ENCODE assay signal across 9 mouse cellular contexts in genomic region chr16:76453457-76454200, GRCm38 (mm10).
DNase-seq lines count a peak whose midpoint lies in the region; ATAC-seq lines count a peak whose summit lies in the region.
"Had no signal": no experiment of that assay in that cellular context is flagged by ENCODE, and none has a peak within 500 bp of the region (broad histone marks: within the 10 kb centered on the region; RNA-seq: fewer than 3 reads in every experiment).

No protein-coding gene starts in this region.

- H3K9ac ChIP-seq in kidney, embryonic 15.5 days = no peak overlapping the region
- H3K9ac ChIP-seq: liver, embryonic 15.5 days had no signal

- H3K27ac ChIP-seq in kidney, embryonic 15.5 days = peak overlapping the region; percentile 80
- H3K27ac ChIP-seq: liver, embryonic 15.5 days had no signal

- no peaks in the 10 kb centered on the region for H3K9me3 ChIP-seq in kidney, embryonic 15.5 days (replicated peaks)
- H3K9me3 ChIP-seq: liver, embryonic 15.5 days had no signal

- no peaks in the 10 kb centered on the region for H3K27me3 ChIP-seq in kidney, embryonic 15.5 days
- H3K27me3 ChIP-seq: liver, embryonic 15.5 days had no signal

- DNase-seq in gastrocnemius, adult 18-20 months (ENCODE audit: low spot score) = peak; percentile 32
- no peak for DNase-seq in gastrocnemius, postnatal 4 days (ENCODE audit: low spot score in 2 of 2)
- DNase-seq in forelimb bud, embryonic 11.5 days (ENCODE audit: low read depth, low spot score) = peak; percentile 35
- peak; percentile 72 for DNase-seq in mesoderm, embryonic 11.5 days (ENCODE audit: low read depth, low spot score)
- no peak for DNase-seq in frontal cortex, adult 2 months (ENCODE audit: extremely low spot score in 1 of 2, low spot score in 1 of 2)
- DNase-seq in frontal cortex, postnatal 36 days (ENCODE audit: low spot score in 2 of 2) = no peak

- H3K4me2 ChIP-seq in kidney, embryonic 15.5 days = peak overlapping the region; percentile 39
- H3K4me2 ChIP-seq: liver, embryonic 15.5 days had no signal

- peaks cover 20% of the 10 kb centered on the region for H3K4me1 ChIP-seq in kidney, embryonic 15.5 days

- ATAC-seq in kidney, embryonic 15.5 days (replicated peaks; ENCODE audit: low FRiP score) = peak; percentile 96
- no peak for ATAC-seq in monocyte, adult 5-6 weeks (replicated peaks; ENCODE audit: insufficient number of reproducible peaks, low FRiP score, low TSS enrichment, poor library complexity, severe bottlenecking)

- H3K36me3 ChIP-seq in kidney, embryonic 15.5 days = no peaks in the 10 kb centered on the region
- H3K36me3 ChIP-seq: liver, embryonic 15.5 days had no signal

- no peak overlapping the region for H3K4me3 ChIP-seq in kidney, embryonic 15.5 days (replicated peaks)
- H3K4me3 ChIP-seq: liver, embryonic 15.5 days had no signal

- WGBS in kidney, embryonic 15.5 days = 22% methylated on average over 11 of the region's 11 CpGs

Comparison
In these comparisons a context has a peak if more than half of its experiments do, and no peak if none do; other contexts are left out.
1. DNase-seq: peak in gastrocnemius, adult 18-20 months (single experiment), forelimb bud, embryonic 11.5 days (single experiment) and mesoderm, embryonic 11.5 days (single experiment); none in gastrocnemius, postnatal 4 days (0 of 2), frontal cortex, adult 2 months (0 of 2) and frontal cortex, postnatal 36 days (0 of 2).